Mouse (Mus musculus): ENCODE measurements around the gene Miox. TPM values are rescaled to one million over a fixed set of nuclear protein-coding genes. Genes with fewer than 3 reads are reported as not detected.

Miox gene
- polyA plus RNA-seq, 2 experiments: 10.2 to 11.2 TPM

GRCm38 (mm10) chr15:89374340-89374739, 40.1 kb downstream of the Miox start:
- H3K4me2 ChIP-seq (ENCODE audit: low read depth): peak overlapping the region; percentile 75
- H3K27me3 ChIP-seq (ENCODE audit: control insufficient read depth, insufficient read depth, low read length): peaks cover 28% of the 10 kb centered on the region
- H3K36me3 ChIP-seq (replicated peaks; ENCODE audit: control insufficient read depth, insufficient read depth, low read depth): peaks cover 33% of the 10 kb centered on the region
- H3K9ac ChIP-seq (replicated peaks): peak overlapping the region; percentile 85
- H3K9me3 ChIP-seq (ENCODE audit: control insufficient read depth, low read length): no peaks in the 10 kb centered on the region
- TF ChIP-seq CTCF (IDR thresholded peaks at IDR 0.05; ENCODE audit: low read depth): no peak
- no peak for TF ChIP-seq EP300 (IDR thresholded peaks at IDR 0.05; ENCODE audit: low read depth)
- peak overlapping the region; percentile 69 to 82 for H3K4me3 ChIP-seq (ENCODE audit: insufficient read depth in 1 of 2, low read depth in 2 of 2, low read length in 2 of 2)
- H3K27ac ChIP-seq: no peak overlapping the region
- WGBS (ENCODE audit: insufficient replicate concordance): 52% methylated on average over 9 of the region's 9 CpGs
- DNase-seq (ENCODE audit: low read depth in 3 of 3, low spot score in 3 of 3) (no peak), ATAC-seq (ENCODE audit: insufficient read depth) (no peak)
- peaks cover 0 to 4% of the 10 kb centered on the region in 2 experiments; a peak in 1 of 4 replicates for H3K4me1 ChIP-seq (replicated peaks; ENCODE audit: control insufficient read depth in 2 of 2, insufficient read depth in 2 of 2, low read length in 1 of 2)

DNA sequence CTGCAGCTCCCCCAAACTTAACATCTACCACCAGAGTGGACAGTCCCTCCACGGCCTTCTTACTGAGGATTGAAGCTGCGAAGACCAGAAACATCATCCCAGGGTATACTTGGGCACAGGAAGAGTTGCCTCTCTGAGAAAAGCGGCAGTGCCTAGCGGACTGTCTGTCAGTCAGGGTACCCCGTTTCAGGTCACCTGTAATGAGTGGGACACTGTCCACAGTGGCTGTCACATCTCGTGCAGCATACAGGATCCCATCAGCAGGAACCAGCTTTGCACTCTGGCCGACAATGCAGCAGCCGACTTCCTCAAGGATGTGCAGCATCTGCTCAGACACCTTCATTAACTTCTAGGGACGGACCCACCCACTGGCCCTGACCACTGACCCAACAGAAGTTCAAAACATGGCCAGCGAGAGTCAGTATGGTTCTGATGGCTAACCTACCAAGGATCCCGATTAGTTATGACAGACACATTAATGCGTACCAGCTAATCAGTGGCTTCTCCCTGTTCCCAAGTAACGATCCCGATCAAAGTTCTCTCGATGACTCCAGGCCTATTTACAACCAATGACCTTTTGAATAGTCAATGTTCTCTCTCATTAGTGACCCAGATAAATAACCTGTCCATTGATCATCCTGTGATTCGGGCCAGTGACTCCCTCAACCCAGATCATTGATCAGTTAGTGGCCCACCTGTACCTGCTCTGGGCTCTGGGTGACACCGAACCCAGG, 40.8 kb downstream of the Miox start:
- peaks cover 0 to 4% of the 10 kb centered on the region in 2 experiments; a peak in 1 of 4 replicates for H3K4me1 ChIP-seq (replicated peaks; ENCODE audit: control insufficient read depth in 2 of 2, insufficient read depth in 2 of 2, low read length in 1 of 2)
- 82% methylated on average over 17 of the region's 17 CpGs for WGBS (ENCODE audit: insufficient replicate concordance)
- H3K27ac ChIP-seq: no peak overlapping the region
- DNase-seq (ENCODE audit: low read depth in 3 of 3, low spot score in 3 of 3) (no peak), ATAC-seq (ENCODE audit: insufficient read depth) (no peak)
- H3K9ac ChIP-seq (replicated peaks): no peak overlapping the region
- H3K36me3 ChIP-seq (replicated peaks; ENCODE audit: control insufficient read depth, insufficient read depth, low read depth): peaks cover 26% of the 10 kb centered on the region
- H3K4me3 ChIP-seq (ENCODE audit: insufficient read depth in 1 of 2, low read depth in 2 of 2, low read length in 2 of 2): no peak overlapping the region
- H3K4me2 ChIP-seq (ENCODE audit: low read depth): peak overlapping the region; percentile 75; the same call in 1 of the 2 replicates
- TF ChIP-seq CTCF (IDR thresholded peaks at IDR 0.05; ENCODE audit: low read depth) (no peak), EP300 (IDR thresholded peaks at IDR 0.05; ENCODE audit: low read depth) (no peak)
- peaks cover 31% of the 10 kb centered on the region for H3K27me3 ChIP-seq (ENCODE audit: control insufficient read depth, insufficient read depth, low read length)
- no peaks in the 10 kb centered on the region for H3K9me3 ChIP-seq (ENCODE audit: control insufficient read depth, low read length)

GRCm38 (mm10) chr15:89376040-89376439, 41.8 kb downstream of the Miox start:
- no peak overlapping the region for H3K4me3 ChIP-seq (ENCODE audit: insufficient read depth in 1 of 2, low read depth in 2 of 2, low read length in 2 of 2)
- DNase-seq (ENCODE audit: low read depth in 3 of 3, low spot score in 3 of 3): no peak
- 71% methylated on average over 7 of the region's 7 CpGs for WGBS (ENCODE audit: insufficient replicate concordance)

DNA sequence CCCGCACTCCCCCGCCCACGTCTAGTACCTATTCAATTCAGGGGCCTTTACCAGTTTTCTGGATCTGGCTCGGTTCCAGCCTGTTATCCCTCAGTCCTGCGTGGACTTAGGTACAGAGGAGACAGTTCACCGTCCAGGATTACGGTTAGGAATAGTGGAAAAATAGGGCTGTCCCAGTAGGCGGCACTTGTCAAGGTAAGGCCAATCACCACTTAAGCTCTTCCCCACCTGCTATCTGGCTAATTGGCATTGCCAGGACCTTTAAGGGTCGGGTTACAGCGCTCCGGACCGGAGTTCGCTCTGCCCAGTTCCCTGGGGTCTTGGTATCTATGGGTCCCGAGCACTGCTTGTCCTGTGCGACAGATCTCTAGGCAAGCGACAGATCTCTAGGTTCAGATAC, 42.8 kb downstream of the Miox start, which contains the start of gene Tymp:
Gene Tymp (minus strand): TSS at position 83 of the 400 bp plus-strand sequence.
- H3K9me3 ChIP-seq (ENCODE audit: control insufficient read depth, low read length): no peaks in the 10 kb centered on the region
- no peak within 1 kb of the TSS for H3K9ac ChIP-seq (replicated peaks)
- no peak within 1 kb of the TSS for H3K27ac ChIP-seq
- peaks cover 0 to 4% of the 10 kb centered on the region in 2 experiments; a peak in 1 of 4 replicates for H3K4me1 ChIP-seq (replicated peaks; ENCODE audit: control insufficient read depth in 2 of 2, insufficient read depth in 2 of 2, low read length in 1 of 2)
- TF ChIP-seq EP300 (IDR thresholded peaks at IDR 0.05; ENCODE audit: low read depth) (no peak), CTCF (IDR thresholded peaks at IDR 0.05; ENCODE audit: low read depth) (no peak)
- WGBS (ENCODE audit: insufficient replicate concordance): 41% methylated on average over 16 of the region's 16 CpGs
- no peak within 1 kb of the TSS for H3K4me3 ChIP-seq (ENCODE audit: insufficient read depth in 1 of 2, low read depth in 2 of 2, low read length in 2 of 2)
- DNase-seq (ENCODE audit: low read depth in 3 of 3, low spot score in 3 of 3) (no peak), ATAC-seq (ENCODE audit: insufficient read depth) (no peak)
- peaks cover 31% of the 10 kb centered on the region for H3K27me3 ChIP-seq (ENCODE audit: control insufficient read depth, insufficient read depth, low read length)
- H3K4me2 ChIP-seq (ENCODE audit: low read depth): no peak within 1 kb of the TSS; the same call in 1 of the 2 replicates
- H3K36me3 ChIP-seq (replicated peaks; ENCODE audit: control insufficient read depth, insufficient read depth, low read depth): peaks cover 6% of the 10 kb centered on the region

More at GRCm38 (mm10) chr15:89376040-89376439, 41.8 kb downstream of the Miox start:
- peaks cover 0 to 4% of the 10 kb centered on the region in 2 experiments; a peak in 1 of 4 replicates for H3K4me1 ChIP-seq (replicated peaks; ENCODE audit: control insufficient read depth in 2 of 2, insufficient read depth in 2 of 2, low read length in 1 of 2)
- H3K27ac ChIP-seq: no peak overlapping the region
- no peak overlapping the region for H3K9ac ChIP-seq (replicated peaks)
- TF ChIP-seq CTCF (IDR thresholded peaks at IDR 0.05; ENCODE audit: low read depth): no peak
- no peak for TF ChIP-seq EP300 (IDR thresholded peaks at IDR 0.05; ENCODE audit: low read depth)
- peaks cover 16% of the 10 kb centered on the region for H3K36me3 ChIP-seq (replicated peaks; ENCODE audit: control insufficient read depth, insufficient read depth, low read depth)
- ATAC-seq (ENCODE audit: insufficient read depth): no peak
- H3K27me3 ChIP-seq (ENCODE audit: control insufficient read depth, insufficient read depth, low read length): peaks cover 31% of the 10 kb centered on the region
- H3K9me3 ChIP-seq (ENCODE audit: control insufficient read depth, low read length): no peaks in the 10 kb centered on the region
- no peak overlapping the region for H3K4me2 ChIP-seq (ENCODE audit: low read depth)

DNA sequence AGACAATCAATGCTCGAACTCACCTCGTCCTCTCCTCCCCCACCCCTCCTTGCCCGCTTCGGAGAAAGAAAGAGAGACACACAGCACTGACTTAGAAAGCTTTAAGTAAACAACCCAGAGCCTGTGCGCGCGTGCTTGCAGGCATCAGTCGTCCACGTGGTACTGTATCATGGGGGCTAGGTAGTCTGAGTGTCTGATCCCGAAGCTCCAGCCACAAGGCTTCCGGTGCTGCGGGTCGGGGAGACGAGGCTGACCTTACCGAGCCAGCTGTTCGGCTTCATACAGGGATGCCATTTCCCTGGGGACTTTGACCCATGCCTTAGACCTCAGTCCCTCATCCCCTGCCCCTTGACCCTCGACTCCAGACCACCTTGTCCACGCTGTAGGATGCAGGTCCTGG, 43.2 kb downstream of the Miox start:
- H3K4me3 ChIP-seq (ENCODE audit: insufficient read depth in 1 of 2, low read depth in 2 of 2, low read length in 2 of 2): no peak overlapping the region
- H3K9ac ChIP-seq (replicated peaks): no peak overlapping the region
- no peak overlapping the region; the same call in 1 of the 2 replicates for H3K4me2 ChIP-seq (ENCODE audit: low read depth)
- H3K36me3 ChIP-seq (replicated peaks; ENCODE audit: control insufficient read depth, insufficient read depth, low read depth): peaks cover 2% of the 10 kb centered on the region
- H3K4me1 ChIP-seq (replicated peaks; ENCODE audit: control insufficient read depth in 2 of 2, insufficient read depth in 2 of 2, low read length in 1 of 2): peaks cover 0 to 4% of the 10 kb centered on the region in 2 experiments; a peak in 1 of 4 replicates
- TF ChIP-seq EP300 (IDR thresholded peaks at IDR 0.05; ENCODE audit: low read depth): no peak
- TF ChIP-seq CTCF (IDR thresholded peaks at IDR 0.05; ENCODE audit: low read depth): no peak
- H3K27ac ChIP-seq: no peak overlapping the region
- peaks cover 31% of the 10 kb centered on the region for H3K27me3 ChIP-seq (ENCODE audit: control insufficient read depth, insufficient read depth, low read length)
- no peak for ATAC-seq (ENCODE audit: insufficient read depth)
- H3K9me3 ChIP-seq (ENCODE audit: control insufficient read depth, low read length): no peaks in the 10 kb centered on the region
- no peak for DNase-seq (ENCODE audit: low read depth in 3 of 3, low spot score in 3 of 3)
- WGBS (ENCODE audit: insufficient replicate concordance): 11% methylated on average over 18 of the region's 18 CpGs

Data from liver, embryonic 14.5 days (tissue).